Mouse (Mus musculus) E14TG2a.4 (cell line): ENCODE data around the gene Ermard.

Source experiments
- H3K27me3 ChIP-seq: 2 replicates; pipeline ENCODE4 v1.6.1; 2014; ENCODE audit warnings: low read length, control low read depth; ENCODE audit not compliant: insufficient read depth
- H3K36me3 ChIP-seq: 2 replicates; pipeline ENCODE4 v1.6.1; 2014; ENCODE audit warnings: low read length, control low read depth; ENCODE audit not compliant: insufficient read depth
- H3K4me1 ChIP-seq: replicated peaks from 2 replicates; pipeline ENCODE4 v1.6.1; 2014; ENCODE audit warnings: low read depth, low read length, control low read depth
- H3K4me3 ChIP-seq: replicated peaks from 2 replicates; pipeline ENCODE4 v1.5.1; 2014; ENCODE audit warnings: mild to moderate bottlenecking, low read length
- H3K9me3 ChIP-seq: 2 replicates; pipeline ENCODE4 v1.6.1; 2014; ENCODE audit warnings: low read length, control low read depth
- CTCF ChIP-seq: conservative IDR thresholded peaks from 2 replicates; pipeline ENCODE4 v1.5.1; 2014; ENCODE audit warnings: low read length
- NANOG ChIP-seq: IDR thresholded peaks from 2 replicates; pipeline ENCODE4 v1.6.1; 2014; ENCODE audit warnings: borderline replicate concordance, low read length, mixed read lengths
- POU5F1 ChIP-seq: IDR thresholded peaks from 2 replicates; pipeline ENCODE4 v1.6.1; 2014; ENCODE audit warnings: low read length, borderline replicate concordance

The Ermard gene

DNA sequence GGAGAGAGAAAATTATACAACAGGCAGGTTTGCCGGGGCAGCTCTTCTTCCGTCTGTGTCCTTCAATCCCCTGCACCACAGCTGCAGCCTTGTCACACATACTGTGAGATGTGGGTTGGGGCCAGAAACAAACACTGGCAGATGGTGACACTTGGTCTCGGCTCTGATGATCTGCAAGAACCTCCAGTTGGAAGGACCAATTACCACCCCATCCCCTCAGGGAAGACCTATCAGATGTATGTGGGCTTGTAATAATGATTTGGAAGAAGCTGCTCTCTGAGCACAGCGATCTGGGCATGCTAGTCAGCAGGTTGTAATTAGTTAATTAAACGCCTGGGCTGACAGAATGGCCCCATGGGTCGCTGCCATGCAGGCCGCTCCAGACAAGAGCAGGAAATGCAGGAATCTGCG is 47.6 kb downstream of the Ermard start:
- Histone ChIP-seq H3K4me1 (peaks cover 42% of the 10 kb centered on the region), H3K9me3 (no peaks in the 10 kb centered on the region), H3K4me3 (no peak overlapping the region), H3K36me3 (no peaks in the 10 kb centered on the region), H3K27me3 (no peaks in the 10 kb centered on the region; the same call in 1 of the 2 replicates)
- TF ChIP-seq POU5F1: no peak
- no peak for TF ChIP-seq CTCF
- TF ChIP-seq NANOG: no peak

DNA sequence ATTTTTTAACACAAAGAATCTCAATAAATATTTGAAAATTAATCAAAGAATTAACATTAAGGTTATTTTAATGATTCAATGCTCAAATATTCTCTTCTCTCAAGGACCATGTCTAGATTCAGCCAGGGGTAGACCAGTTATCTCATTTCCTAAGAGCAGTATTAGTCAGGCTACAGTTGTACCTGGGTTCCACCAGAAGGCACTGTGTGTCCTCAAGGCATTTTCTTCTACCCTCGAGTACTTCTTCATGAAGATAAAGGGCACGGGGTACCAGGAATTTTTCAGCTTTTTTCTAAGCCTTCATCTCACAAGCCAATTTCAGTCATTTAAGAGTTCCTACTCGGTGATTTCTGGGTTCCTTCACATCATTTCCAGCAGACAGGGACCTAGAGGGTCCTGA is 50.7 kb downstream of the Ermard start:
- TF ChIP-seq POU5F1 (no peak), NANOG (no peak), CTCF (no peak)
- Histone ChIP-seq H3K36me3 (no peaks in the 10 kb centered on the region), H3K27me3 (no peaks in the 10 kb centered on the region), H3K4me1 (peaks cover 21% of the 10 kb centered on the region), H3K9me3 (no peaks in the 10 kb centered on the region), H3K4me3 (no peak overlapping the region)

DNA sequence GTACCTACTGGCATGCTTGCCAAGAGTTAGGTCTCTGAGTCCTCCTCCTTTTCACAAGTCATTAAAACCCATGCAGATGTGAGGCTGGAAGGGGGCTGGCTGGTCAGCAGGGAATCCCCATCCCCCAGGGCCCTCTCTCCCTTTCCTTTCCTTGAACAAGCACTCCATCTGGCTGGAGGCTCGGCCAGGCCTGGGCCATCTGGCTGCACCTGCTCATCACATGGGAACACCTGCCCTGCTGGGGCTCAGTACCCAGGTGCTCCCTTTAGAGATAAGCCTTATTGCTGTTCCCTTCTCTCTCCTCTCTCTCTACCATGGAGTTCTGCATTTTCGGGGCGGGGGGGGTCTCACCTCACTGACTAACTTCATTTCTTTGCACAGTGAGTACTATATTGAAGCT is 52.5 kb downstream of the Ermard start:
- H3K27me3 ChIP-seq: no peaks in the 10 kb centered on the region
- peaks cover 11% of the 10 kb centered on the region for H3K4me1 ChIP-seq
- H3K36me3 ChIP-seq: no peaks in the 10 kb centered on the region
- H3K4me3 ChIP-seq: no peak overlapping the region
- H3K9me3 ChIP-seq: peaks cover 5% of the 10 kb centered on the region
- TF ChIP-seq POU5F1 (no peak), NANOG (no peak), CTCF (no peak)

DNA sequence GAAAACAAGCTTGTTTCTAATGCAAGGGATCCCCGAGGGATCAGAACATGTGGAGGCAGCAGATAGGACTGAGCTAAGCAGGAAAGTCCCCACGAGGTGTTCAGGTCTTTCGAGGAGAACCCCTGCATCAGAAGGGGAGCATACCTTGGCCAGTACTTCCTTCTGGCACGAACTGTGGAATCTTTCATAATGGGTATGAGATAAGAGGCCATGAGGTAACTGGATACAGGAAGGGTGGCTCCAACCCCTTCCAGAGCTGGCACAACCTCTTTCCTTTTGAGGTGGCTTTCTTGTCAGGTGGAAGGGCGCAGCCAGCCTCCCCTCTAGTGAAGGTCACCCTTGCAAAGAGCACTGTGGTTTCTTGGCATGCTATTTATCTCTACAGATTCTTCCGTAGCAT is 55.8 kb downstream of the Ermard start:
- Histone ChIP-seq H3K9me3 (peaks cover 8% of the 10 kb centered on the region), H3K4me3 (no peak overlapping the region), H3K4me1 (no peaks in the 10 kb centered on the region), H3K27me3 (no peaks in the 10 kb centered on the region), H3K36me3 (no peaks in the 10 kb centered on the region)
- TF ChIP-seq POU5F1: no peak
- TF ChIP-seq CTCF: no peak
- TF ChIP-seq NANOG: no peak

DNA sequence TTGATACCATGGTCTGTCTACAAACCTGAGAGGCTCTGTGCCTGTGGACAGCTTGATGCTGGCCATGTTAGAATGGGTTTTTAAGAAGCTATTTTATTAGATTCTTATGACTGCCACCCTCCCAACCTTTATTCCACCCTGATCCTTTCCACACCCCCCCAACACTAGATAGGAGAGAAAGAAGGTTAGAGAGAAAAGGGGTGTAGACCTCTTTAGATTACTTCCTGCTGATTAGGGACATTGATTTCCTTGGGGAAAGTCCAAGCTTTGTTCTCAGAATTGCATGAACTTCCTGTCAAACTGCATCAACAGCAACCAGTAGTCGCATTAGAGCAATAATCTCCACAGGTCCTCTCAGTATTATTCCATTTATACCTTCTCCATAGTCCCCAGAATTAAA is 57.7 kb downstream of the Ermard start:
- Histone ChIP-seq H3K27me3 (no peaks in the 10 kb centered on the region), H3K36me3 (no peaks in the 10 kb centered on the region), H3K4me1 (no peaks in the 10 kb centered on the region), H3K9me3 (peaks cover 8% of the 10 kb centered on the region), H3K4me3 (no peak overlapping the region)
- no peak for TF ChIP-seq CTCF
- TF ChIP-seq NANOG: no peak
- TF ChIP-seq POU5F1: no peak

DNA sequence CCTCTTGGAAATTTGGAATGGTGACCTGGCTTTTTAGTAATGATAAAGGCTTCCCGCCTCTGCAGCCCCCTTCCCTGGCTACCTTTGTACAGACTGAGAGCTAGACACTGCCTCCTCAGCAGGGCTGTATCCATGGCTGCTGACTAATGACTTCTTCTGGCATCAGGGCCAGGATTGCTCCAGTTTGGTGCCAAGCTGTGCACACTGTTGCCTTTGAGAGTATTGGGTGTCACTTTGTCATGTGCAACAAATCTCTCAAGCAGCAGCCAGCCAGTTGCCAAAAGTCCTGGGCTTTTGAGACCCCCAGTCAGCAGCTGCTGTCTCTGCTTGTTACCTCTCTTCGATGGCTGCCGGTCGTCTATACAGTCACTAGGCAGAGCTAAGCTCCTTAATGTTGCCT is 60.3 kb downstream of the Ermard start:
- Histone ChIP-seq H3K36me3 (no peaks in the 10 kb centered on the region), H3K4me3 (no peak overlapping the region), H3K9me3 (peaks cover 8% of the 10 kb centered on the region), H3K4me1 (no peaks in the 10 kb centered on the region), H3K27me3 (no peaks in the 10 kb centered on the region)
- TF ChIP-seq CTCF (no peak), NANOG (no peak), POU5F1 (no peak)

DNA sequence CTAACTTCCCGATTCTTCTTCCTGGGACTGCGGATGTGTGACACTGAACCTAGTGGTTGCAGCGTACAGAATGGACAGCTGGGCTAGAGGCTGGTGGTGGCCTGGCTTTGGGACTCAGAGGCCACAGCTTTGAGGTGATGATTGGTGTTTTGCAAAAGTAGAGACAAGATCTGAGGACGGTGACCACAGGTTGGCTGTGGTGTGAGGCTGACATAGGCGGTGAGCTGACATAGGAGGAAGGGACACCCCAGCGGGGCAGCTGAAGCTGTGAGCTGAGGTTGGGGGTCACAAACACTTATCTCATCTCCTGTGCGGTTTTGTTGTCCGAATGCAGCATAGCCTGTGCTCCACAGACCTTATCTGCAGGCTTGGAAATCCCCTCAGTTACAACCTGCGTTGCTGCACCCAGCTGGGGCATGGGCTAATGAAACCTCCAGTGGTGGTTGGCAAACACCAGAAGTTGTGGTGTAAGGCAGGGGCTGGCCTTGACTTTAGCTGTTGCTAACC is 66.2 kb downstream of the Ermard start:
- TF ChIP-seq NANOG (no peak), CTCF (no peak), POU5F1 (no peak)
- H3K4me3 ChIP-seq: no peak overlapping the region
- no peaks in the 10 kb centered on the region; the same call in 1 of the 2 replicates for H3K27me3 ChIP-seq
- H3K36me3 ChIP-seq: no peaks in the 10 kb centered on the region
- no peaks in the 10 kb centered on the region for H3K9me3 ChIP-seq
- H3K4me1 ChIP-seq: peaks cover 13% of the 10 kb centered on the region; the same call in 1 of the 2 replicates

DNA sequence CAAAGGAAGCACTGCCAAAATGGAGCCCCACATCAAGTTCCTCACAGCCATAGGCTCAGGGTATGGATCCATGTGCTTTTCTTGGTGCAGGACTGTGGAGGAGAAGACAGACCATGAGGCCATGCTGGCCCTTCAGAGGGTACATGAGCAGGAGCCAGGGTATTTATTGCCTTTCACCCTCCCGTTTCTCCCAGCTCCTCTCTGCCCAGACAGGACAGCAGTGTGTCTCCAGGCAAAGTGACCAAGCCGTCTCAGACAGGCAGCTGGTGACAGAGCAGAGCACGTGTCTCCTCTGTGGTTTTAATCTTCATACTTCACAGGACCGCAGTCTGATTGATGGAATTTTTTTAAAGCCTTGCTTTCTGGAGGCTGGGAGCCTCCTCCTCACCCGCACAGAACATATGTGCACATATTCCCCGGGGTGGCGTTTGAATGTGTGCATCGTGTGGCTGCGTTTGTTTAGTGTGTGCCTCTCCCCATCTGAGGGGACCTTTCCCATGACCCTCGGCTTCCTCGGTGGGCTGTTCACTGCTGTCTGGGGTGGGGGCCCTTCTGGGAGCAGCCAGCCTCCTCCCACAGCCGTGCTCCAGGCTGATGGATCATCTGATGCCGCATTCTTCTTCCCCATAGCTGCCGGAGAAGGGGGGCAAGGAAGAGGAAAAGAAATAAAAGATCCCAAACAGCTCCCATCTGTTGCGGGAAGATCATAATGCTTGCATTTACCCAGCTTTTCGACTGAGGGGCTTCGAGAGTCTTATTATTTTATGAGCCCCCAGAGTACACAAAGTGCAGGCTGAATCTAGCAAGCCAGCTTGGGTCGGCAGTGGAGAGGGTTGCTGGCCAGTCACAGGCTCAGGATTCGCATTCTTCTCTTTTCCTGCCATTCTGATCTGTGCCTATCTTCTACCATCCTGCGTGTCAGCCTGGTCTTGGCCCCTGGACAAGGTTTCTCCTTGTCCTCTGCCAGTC is 67.7 kb downstream of the Ermard start:
- TF ChIP-seq CTCF (no peak), NANOG (no peak), POU5F1 (no peak)
- H3K36me3 ChIP-seq: no peaks in the 10 kb centered on the region
- peaks cover 13% of the 10 kb centered on the region; the same call in 1 of the 2 replicates for H3K4me1 ChIP-seq
- no peaks in the 10 kb centered on the region for H3K9me3 ChIP-seq
- no peaks in the 10 kb centered on the region; the same call in 1 of the 2 replicates for H3K27me3 ChIP-seq
- H3K4me3 ChIP-seq: no peak overlapping the region

DNA sequence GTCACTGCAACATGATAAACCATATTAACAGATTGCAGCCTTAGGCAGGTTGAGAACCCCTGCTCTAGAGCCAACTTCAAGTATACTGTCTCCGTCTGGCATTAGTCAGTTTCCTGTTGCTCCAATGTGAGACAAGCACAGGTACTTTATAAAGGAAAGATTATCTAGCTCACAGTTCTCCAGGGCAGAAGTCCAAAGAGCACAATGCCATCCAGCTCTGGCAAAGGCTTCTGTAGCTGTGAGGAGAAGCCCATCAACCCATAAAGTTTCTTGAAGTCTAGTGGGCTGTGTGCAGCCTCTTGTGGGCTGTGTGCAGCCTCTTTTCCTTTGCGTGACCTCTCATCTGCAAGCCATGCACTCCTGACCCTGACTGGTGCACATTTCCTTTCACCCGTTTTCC is 74.5 kb downstream of the Ermard start:
- Histone ChIP-seq H3K36me3 (no peaks in the 10 kb centered on the region), H3K9me3 (peaks cover 5% of the 10 kb centered on the region), H3K27me3 (no peaks in the 10 kb centered on the region; the same call in 1 of the 2 replicates), H3K4me3 (no peak overlapping the region), H3K4me1 (no peaks in the 10 kb centered on the region)
- no peak for TF ChIP-seq CTCF
- no peak for TF ChIP-seq POU5F1
- TF ChIP-seq NANOG: no peak
